Mouse (Mus musculus) heart, embryonic 10.5 days (tissue): Measurements from ENCODE around the gene Nav3. TPM values are rescaled to one million over a fixed set of nuclear protein-coding genes. Genes with fewer than 3 reads are reported as not detected.
"Not testable (repeated sequence)": the region's sequence is repeated elsewhere in the genome, so short reads cannot be mapped to it uniquely, and the experiment has no call there.

Source experiments
- DNase-seq: peaks from one replicate; pipeline ENCODE4 v3.0.0-alpha.2; 2017; ENCODE audit warnings: low spot score
- H3K27ac ChIP-seq: fragments of 300-500 bp; sonication (generic); 2 replicates; pipeline ENCODE4 v1.5.1; 2016; ENCODE audit warnings: mild to moderate bottlenecking
- H3K27me3 ChIP-seq: fragments of 300-500 bp; sonication (generic); 2 replicates; pipeline ENCODE4 v1.6.1; 2016; ENCODE audit warnings: mild to moderate bottlenecking; ENCODE audit not compliant: poor library complexity, insufficient read depth, severe bottlenecking
- H3K36me3 ChIP-seq: fragments of 300-500 bp; sonication (generic); 2 replicates; pipeline ENCODE4 v1.6.1; 2016; ENCODE audit warnings: mild to moderate bottlenecking, moderate library complexity
- H3K4me1 ChIP-seq: fragments of 300-500 bp; sonication (generic); 2 replicates; pipeline ENCODE4 v1.6.1; 2016; ENCODE audit warnings: mild to moderate bottlenecking
- H3K4me3 ChIP-seq: fragments of 300-500 bp; sonication (generic); 2 replicates; pipeline ENCODE4 v1.5.1; 2016; ENCODE audit warnings: mild to moderate bottlenecking, moderate library complexity
- H3K9me3 ChIP-seq: fragments of 300-500 bp; sonication (generic); 2 replicates; pipeline ENCODE4 v1.6.1; 2016; ENCODE audit warnings: mild to moderate bottlenecking, moderate library complexity
- WGBS: fragments of 180-500 bp; shearing (Covaris S2); methylation state at CpG from one replicate; pipeline ENCODE4 v1.1.7; 2016; 5-methylcytosine and 5-hydroxymethylcytosine counted together
- polyA plus RNA-seq: library from polyadenylated mRNA; unstranded; fragments of >200 nt; fragmentation: Nextera tagmentation; extraction: Ambion mirVana; gene quantifications from 2 replicates; pipeline ENCODE4 v1.2.1, GENCODE M21; 2016

Nav3 gene
- polyA plus RNA-seq, 1 experiment from 2014 or later, result 1.6 TPM

DNA sequence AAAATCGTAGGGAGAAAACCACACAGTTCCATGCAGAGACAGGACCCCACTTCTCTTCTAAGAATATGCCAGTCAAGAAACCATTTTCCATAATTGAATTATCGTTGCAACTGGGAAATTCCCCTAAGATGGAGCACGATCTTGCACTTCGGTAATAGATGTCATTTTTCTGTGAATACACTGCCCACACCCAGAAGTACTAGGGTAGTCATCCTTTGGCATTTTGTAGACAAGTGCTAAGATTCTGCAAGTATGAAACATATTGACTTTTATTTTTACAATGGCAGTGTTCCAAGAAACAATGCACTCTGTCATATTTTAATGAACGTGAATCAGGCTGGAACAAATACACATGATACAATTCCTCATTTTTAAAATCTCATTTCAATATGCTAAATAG, 34.5 kb downstream of the Nav3 start:
- no peak for DNase-seq
- 84% methylated on average over 5 of the region's 5 CpGs for WGBS
- Histone ChIP-seq H3K27me3 (no peaks in the 10 kb centered on the region), H3K27ac (no peak overlapping the region), H3K9me3 (no peaks in the 10 kb centered on the region), H3K4me1 (no peaks in the 10 kb centered on the region), H3K36me3 (no peaks in the 10 kb centered on the region), H3K4me3 (no peak overlapping the region)

DNA sequence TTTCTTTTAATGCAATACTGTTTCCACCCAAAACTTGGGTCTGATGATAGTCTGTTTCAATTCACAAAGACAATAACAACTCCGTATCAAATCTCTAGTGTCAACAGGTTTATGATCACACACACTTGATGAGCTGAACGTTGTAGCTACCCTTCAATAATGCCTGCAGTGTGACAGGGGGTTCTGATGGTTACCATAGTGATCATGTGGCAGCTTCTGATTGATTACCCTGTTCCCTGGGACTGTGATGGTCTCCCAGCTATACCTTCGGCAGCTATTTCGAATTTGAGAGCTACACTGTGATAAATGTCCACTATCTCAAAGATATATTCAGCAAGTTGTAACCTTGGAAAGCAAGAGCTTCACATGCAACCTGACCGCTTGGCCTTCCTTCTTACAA, 39.0 kb downstream of the Nav3 start:
- no peaks in the 10 kb centered on the region for H3K4me1 ChIP-seq
- no peaks in the 10 kb centered on the region for H3K9me3 ChIP-seq
- no peak overlapping the region for H3K4me3 ChIP-seq
- H3K36me3 ChIP-seq, result no peaks in the 10 kb centered on the region
- 67% methylated on average over 5 of the region's 5 CpGs for WGBS
- no peak for DNase-seq
- H3K27ac ChIP-seq, result no peak overlapping the region
- H3K27me3 ChIP-seq, result no peaks in the 10 kb centered on the region

DNA sequence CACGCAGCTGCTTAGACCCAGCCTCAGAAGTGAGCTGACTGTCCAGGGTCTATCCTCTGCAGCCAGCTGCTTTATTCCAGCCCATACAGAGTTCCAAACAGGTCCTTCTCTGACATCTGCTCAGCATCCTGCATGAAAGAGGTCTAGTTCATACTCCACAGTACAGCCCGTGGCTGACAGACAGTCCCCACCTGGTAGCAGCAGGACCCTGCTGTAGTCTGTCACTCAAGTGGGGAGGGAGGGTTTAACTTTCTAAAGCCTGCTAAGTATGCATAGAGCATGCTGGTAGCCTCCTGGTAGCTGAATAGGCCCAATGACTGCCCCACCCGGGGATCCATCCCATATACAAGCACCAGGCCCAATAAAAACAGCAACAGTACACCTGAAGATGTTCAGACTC, 40.4 kb downstream of the Nav3 start:
- WGBS, result 63% methylated on average over 3 of the region's 3 CpGs
- no peaks in the 10 kb centered on the region for H3K4me1 ChIP-seq
- no peak for DNase-seq
- H3K9me3 ChIP-seq, result no peaks in the 10 kb centered on the region
- no peak overlapping the region for H3K27ac ChIP-seq
- no peaks in the 10 kb centered on the region for H3K36me3 ChIP-seq
- no peak overlapping the region for H3K4me3 ChIP-seq
- H3K27me3 ChIP-seq, result no peaks in the 10 kb centered on the region

DNA sequence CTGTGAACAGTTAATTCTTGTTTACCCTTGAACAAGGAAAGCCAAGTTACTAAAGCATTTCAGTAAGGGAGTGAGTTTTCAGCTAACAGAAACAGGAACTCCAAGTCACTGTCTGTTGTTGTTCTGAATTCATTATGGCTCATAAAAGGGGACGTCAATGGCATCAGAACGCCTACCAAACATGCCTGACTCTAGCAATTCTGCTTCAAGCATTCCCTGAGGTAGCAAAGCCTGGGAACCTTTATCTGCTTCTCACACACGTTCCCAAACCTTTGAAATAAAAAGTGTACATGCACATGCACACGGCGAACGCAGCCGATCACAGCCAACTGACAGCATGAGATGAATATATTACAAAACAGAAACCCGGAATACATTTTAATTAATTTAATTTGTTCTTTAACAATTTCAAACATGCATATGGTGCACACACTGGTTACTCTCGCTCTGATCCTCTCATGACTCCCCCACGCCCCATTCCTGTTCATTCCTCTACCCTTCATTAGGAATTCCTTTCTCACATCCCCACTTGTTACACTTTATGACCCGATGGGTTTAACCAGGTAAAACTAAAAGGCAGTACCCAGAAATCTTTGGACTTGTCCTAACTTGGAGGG, 42.6 kb downstream of the Nav3 start:
- Histone ChIP-seq H3K9me3 (no peaks in the 10 kb centered on the region), H3K36me3 (no peaks in the 10 kb centered on the region), H3K4me1 (no peaks in the 10 kb centered on the region), H3K4me3 (no peak overlapping the region), H3K27ac (no peak overlapping the region), H3K27me3 (no peaks in the 10 kb centered on the region)
- 84% methylated on average over 11 of the region's 11 CpGs for WGBS
- no peak for DNase-seq

DNA sequence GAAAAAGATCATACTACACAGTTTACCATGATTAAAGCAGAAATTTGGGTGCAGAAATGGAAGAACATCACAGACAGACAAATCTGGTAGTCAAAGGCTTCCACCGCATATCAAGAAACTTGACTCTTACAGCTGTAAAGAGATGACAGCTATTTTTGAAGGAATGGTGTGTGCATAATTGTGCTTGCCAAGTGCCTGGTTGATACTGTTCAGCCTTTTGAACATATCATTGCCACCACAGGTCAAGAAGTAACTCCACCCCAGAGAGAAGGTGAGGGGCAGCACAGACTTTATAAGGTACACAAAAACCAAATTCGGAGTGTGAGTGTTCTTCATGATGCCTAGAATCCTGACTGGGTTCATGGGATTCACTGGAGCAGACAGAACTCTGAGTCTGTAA, 53.1 kb downstream of the Nav3 start:
- H3K27ac ChIP-seq, result no peak overlapping the region

DNA sequence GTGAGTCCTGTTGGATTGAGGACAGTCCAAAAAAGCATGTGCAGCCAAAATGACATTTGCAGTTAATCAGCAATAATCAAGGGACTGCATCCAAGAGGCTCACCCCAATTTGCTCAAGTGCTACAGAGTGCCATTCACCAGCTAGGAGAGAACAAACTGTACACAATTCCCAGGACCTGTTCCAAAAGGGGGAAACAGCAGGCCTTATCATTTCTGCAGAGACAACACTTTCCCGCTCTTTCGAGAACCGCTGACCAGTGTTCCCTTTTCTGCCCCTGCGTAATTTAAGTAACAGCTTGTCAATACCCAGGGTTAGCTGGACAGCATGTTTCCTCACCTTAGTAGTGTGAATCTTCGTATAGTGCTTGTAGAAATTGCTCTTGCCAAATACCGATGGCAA, 55.4 kb downstream of the Nav3 start:
- DNase-seq, result no peak
- no peaks in the 10 kb centered on the region for H3K4me1 ChIP-seq
- WGBS, result 52% methylated on average over 6 of the region's 6 CpGs
- H3K36me3 ChIP-seq, result no peaks in the 10 kb centered on the region
- no peaks in the 10 kb centered on the region for H3K9me3 ChIP-seq
- H3K27me3 ChIP-seq, result no peaks in the 10 kb centered on the region
- no peak overlapping the region for H3K27ac ChIP-seq
- no peak overlapping the region for H3K4me3 ChIP-seq

More for the DNA sequence above, 53.1 kb downstream of the Nav3 start:
- no peak for DNase-seq
- Histone ChIP-seq H3K36me3 (no peaks in the 10 kb centered on the region), H3K27me3 (no peaks in the 10 kb centered on the region), H3K9me3 (no peaks in the 10 kb centered on the region), H3K4me3 (no peak overlapping the region), H3K4me1 (no peaks in the 10 kb centered on the region)
- WGBS, result 83% methylated on average over 2 of the region's 2 CpGs

DNA sequence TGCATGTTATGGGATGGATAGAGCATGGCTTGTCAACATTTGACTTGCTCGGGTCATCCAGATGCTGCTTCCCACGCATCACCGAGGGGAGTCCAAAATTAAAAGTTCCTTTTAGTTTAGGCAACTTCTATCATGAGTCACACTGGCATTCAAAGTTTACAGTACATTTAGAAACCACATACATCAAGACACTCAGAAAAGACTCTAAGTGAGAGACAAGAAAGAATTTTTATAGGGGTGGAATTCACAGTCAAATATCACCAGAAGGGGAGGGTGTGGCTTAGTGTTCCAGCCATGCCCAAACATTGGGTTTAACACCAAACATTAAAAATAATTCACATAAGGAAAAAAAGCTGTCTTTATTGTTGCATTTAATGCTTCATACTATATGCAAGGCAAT, 57.4 kb downstream of the Nav3 start:
- Histone ChIP-seq H3K9me3 (no peaks in the 10 kb centered on the region), H3K36me3 (no peaks in the 10 kb centered on the region), H3K27me3 (no peaks in the 10 kb centered on the region), H3K4me3 (no peak overlapping the region), H3K4me1 (no peaks in the 10 kb centered on the region), H3K27ac (no peak overlapping the region)
- whole genome bisulfite sequencing, result 80% methylated on average over 3 of the region's 3 CpGs
- no peak for DNase-seq

DNA sequence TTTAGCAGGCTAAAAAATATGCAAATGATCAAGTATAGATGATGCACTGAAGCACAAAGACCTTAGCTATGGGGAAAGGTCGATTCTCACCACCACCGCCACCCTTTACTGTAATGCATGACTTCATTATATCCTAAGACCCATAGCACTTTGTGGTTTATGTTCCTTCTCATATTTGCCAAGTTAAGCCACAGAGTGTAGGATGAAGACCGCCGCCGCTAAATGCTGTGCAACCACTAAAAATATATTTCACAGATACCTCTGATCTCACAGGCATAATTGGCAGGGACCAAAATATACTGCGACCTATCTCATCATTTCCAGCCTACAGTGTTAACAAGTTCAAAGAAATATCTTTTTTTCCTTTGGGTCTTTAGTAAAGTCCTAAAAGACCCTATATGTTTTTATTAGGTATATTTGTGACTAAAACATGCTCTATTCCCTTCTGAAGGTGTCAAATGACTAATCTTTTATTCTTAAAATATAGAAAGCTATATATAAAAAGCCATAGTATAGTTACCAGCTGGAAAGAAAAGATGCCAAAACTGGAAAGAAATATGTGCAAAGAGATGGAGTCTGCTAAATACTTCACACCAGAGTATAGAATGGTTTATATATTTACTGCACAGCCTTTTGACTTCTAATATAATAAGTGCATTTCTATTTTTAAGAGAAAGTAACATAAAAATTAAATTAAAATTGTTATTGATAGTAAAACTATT, 69.4 kb downstream of the Nav3 start:
- no peak for DNase-seq
- Histone ChIP-seq H3K4me1 (no peaks in the 10 kb centered on the region), H3K27me3 (no peaks in the 10 kb centered on the region), H3K4me3 (no peak overlapping the region), H3K9me3 (no peaks in the 10 kb centered on the region), H3K27ac (no peak overlapping the region), H3K36me3 (no peaks in the 10 kb centered on the region)
- WGBS, result 87% methylated on average over 6 of the region's 6 CpGs

DNA sequence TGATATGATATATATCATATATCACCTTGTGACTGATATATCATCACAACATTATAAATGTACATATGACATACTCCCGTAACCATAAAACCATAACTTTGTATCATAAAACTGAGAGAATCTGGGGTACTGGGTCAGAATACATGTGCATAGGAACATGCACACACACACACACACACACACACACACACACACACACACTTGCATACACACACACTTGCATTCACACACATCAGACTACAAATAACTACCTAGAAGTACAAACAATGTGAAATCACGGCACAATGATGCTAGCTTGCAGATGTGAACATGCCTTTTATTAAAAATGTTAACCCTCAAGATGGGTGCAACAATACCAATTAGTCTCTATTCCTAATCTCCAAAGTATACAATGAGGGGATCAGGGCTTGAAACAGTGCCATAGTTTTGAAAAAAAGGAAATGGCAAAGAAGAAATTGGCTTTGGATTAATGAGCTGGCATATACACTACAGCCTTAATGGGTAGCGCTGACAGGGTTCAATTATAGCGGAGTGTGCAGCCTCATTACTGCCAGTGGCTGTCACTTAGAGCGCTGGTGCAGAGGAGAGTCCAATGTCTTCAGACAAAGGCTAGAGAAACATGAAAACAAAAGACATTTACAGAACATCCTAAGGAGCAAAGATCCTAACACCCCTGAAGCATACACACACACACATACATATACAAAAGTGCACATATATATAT, 72.3 kb downstream of the Nav3 start:
- H3K9me3 ChIP-seq, H3K4me3 ChIP-seq, H3K27me3 ChIP-seq, H3K36me3 ChIP-seq, H3K4me1 ChIP-seq, DNase-seq, H3K27ac ChIP-seq: not testable (repeated sequence)
- WGBS, result 90% methylated on average over 5 of the region's 5 CpGs

DNA sequence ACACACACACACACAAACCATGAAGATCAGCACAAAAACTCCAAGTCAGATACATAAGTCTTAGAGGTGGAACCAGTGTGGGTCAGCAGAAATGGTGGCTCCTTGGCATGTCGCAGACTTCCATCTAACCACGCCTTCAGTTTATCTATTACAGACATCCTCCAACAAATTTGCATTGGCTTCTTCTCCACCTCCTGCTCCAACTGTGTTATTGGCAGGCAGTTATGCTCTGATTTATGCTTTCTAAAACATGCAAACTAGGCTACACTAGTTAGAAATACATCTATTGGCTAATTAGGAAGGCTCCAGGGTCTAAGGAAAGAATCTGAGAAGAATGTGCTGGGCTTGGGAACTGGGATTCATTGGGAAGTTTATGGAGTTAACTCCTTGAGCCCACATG, 75.2 kb downstream of the Nav3 start:
- H3K27ac ChIP-seq, result no peak overlapping the region
- H3K4me3 ChIP-seq, result no peak overlapping the region
- H3K36me3 ChIP-seq, result no peaks in the 10 kb centered on the region
- no peaks in the 10 kb centered on the region for H3K4me1 ChIP-seq
- no peaks in the 10 kb centered on the region for H3K9me3 ChIP-seq
- WGBS, result 92% methylated on average over 2 of the region's 2 CpGs
- DNase-seq, result no peak
- no peaks in the 10 kb centered on the region for H3K27me3 ChIP-seq

DNA sequence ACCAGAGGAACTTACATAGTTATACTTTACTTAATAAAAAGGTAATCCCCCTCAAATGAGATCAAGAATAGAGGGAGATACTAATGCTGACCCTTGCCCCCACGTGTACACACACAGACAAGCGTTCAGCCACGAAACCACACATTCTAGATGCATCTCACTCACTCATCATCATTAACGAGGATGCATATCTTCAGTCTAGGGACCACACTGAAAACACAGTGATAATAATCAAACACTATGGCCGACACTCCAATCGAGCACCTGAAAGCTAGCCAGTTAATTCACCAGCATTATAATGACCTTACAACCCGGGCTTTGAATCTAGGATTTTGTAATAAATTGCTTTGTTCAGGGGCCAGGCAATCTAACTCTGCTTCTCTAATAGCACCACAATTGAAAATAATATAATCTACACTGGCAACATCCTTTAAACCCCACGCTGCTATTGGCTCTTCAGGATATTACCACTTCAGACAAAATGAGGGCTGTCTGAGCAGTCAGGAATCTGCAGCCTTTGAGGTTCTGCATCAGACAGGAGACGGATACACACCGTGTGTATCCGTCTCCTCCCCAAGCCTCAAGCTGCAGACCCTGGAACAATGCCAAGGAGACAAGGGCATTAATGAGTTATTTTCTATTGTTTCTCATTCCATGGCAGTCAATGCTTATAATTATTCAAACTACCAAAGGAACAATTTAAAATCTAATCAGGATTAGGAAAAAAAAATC, 83.1 kb downstream of the Nav3 start:
- DNase-seq, result no peak
- H3K4me3 ChIP-seq, result no peak overlapping the region
- no peak overlapping the region for H3K27ac ChIP-seq
- H3K27me3 ChIP-seq, result no peaks in the 10 kb centered on the region
- H3K4me1 ChIP-seq, result no peaks in the 10 kb centered on the region
- 71% methylated on average over 11 of the region's 11 CpGs for WGBS
- H3K36me3 ChIP-seq, result no peaks in the 10 kb centered on the region
- H3K9me3 ChIP-seq, result no peaks in the 10 kb centered on the region

DNA sequence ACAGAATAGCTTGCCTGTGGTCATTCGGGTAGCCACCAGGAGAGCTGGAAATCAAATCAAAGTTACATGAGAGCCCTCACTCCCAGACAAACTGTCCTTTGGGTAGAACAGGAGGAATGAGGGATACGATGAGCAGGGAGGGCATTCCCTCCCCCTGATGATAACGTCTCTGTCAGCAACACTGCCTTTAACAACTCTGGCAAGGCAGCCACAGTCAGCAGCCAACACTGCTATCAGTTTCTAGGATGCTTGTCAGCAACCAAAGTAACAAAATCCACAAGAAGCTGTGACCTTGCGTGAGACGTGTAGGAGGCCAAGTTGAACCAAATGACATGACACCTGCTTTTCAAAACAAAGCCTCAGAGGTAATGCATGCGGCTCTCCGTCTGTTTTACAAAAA, 103.9 kb downstream of the Nav3 start:
- Histone ChIP-seq H3K4me1 (peaks cover 6% of the 10 kb centered on the region), H3K4me3 (no peak overlapping the region), H3K36me3 (no peaks in the 10 kb centered on the region), H3K27ac (no peak overlapping the region), H3K27me3 (no peaks in the 10 kb centered on the region), H3K9me3 (no peaks in the 10 kb centered on the region)
- 29% methylated on average over 7 of the region's 7 CpGs for WGBS
- no peak for DNase-seq

DNA sequence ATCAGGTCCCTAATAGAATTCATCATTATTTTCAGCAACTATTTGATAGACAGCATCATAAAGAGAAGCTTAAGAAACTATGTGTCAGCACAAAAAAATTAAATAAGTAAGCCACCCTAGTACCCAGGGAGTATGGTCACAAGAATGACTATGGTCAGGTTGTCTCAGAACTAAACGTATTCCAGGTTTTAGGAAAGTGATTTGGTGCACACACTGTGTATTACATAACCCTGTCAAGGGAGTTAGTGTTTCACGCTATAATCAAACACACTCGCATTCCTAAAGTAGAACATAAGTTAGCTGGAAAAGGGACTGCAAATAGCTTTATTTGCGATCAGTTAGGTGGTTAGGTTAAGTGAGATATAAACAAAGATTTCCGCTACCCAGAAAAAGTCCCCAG, 126.0 kb downstream of the Nav3 start:
- DNase-seq, result no peak
- 83% methylated on average over 5 of the region's 5 CpGs for WGBS
- no peaks in the 10 kb centered on the region for H3K36me3 ChIP-seq
- no peaks in the 10 kb centered on the region for H3K4me1 ChIP-seq
- no peak overlapping the region for H3K4me3 ChIP-seq
- H3K27ac ChIP-seq, result no peak overlapping the region
- no peaks in the 10 kb centered on the region for H3K27me3 ChIP-seq
- H3K9me3 ChIP-seq, result no peaks in the 10 kb centered on the region
